Mouse (Mus musculus): ENCODE results near the gene Gba2.
"Not testable (repeated sequence)": the region's sequence is repeated elsewhere in the genome, so short reads cannot be mapped to it uniquely, and the experiment has no call there.

Gene Gba2

GRCm38 (mm10) chr4:43558028-43558630, 20.5 kb downstream of the Gba2 start:
- peak; percentile 22 for DNase-seq (ENCODE audit: extremely low spot score, low read depth, low spot score)

GRCm38 (mm10) chr4:43555926-43556325, 22.7 kb downstream of the Gba2 start:
- no peak for DNase-seq (ENCODE audit: extremely low spot score, low read depth, low spot score)

GRCm38 (mm10) chr4:43553891-43554290, 24.8 kb downstream of the Gba2 start:
- no peak for DNase-seq (ENCODE audit: extremely low spot score, low read depth, low spot score)

GRCm38 (mm10) chr4:43552437-43552836, 26.2 kb downstream of the Gba2 start:
- DNase-seq (ENCODE audit: extremely low spot score, low read depth, low spot score): no peak

- DNase-seq (ENCODE audit: extremely low spot score, low read depth, low spot score): not testable (repeated sequence)
These were observed 26.8 kb downstream of the Gba2 start for GRCm38 (mm10) chr4:43551854-43552253.

GRCm38 (mm10) chr4:43549055-43549454, 29.6 kb downstream of the Gba2 start:
- DNase-seq (ENCODE audit: extremely low spot score, low read depth, low spot score): no peak

GRCm38 (mm10) chr4:43547160-43547559, 31.5 kb downstream of the Gba2 start:
- DNase-seq (ENCODE audit: extremely low spot score, low read depth, low spot score): no peak

- no peak for DNase-seq (ENCODE audit: extremely low spot score, low read depth, low spot score)
These were observed 32.2 kb downstream of the Gba2 start for GRCm38 (mm10) chr4:43546375-43547047.

- no peak for DNase-seq (ENCODE audit: extremely low spot score, low read depth, low spot score)
These were observed 36.6 kb downstream of the Gba2 start for GRCm38 (mm10) chr4:43542044-43542443.

GRCm38 (mm10) chr4:43536031-43536430, 42.6 kb downstream of the Gba2 start:
- no peak for DNase-seq (ENCODE audit: extremely low spot score, low read depth, low spot score)

GRCm38 (mm10) chr4:43535628-43536027, 43.0 kb downstream of the Gba2 start:
- no peak for DNase-seq (ENCODE audit: extremely low spot score, low read depth, low spot score)

GRCm38 (mm10) chr4:43533270-43533669, 45.4 kb downstream of the Gba2 start:
- DNase-seq (ENCODE audit: extremely low spot score, low read depth, low spot score): no peak

- DNase-seq (ENCODE audit: extremely low spot score, low read depth, low spot score): peak; percentile 58
These were observed 48.1 kb downstream of the Gba2 start for GRCm38 (mm10) chr4:43530581-43530980.

- DNase-seq (ENCODE audit: extremely low spot score, low read depth, low spot score): no peak
These were observed 48.6 kb downstream of the Gba2 start for GRCm38 (mm10) chr4:43530081-43530501.

GRCm38 (mm10) chr4:43528487-43528886, 50.2 kb downstream of the Gba2 start:
- no peak for DNase-seq (ENCODE audit: extremely low spot score, low read depth, low spot score)

- no peak for DNase-seq (ENCODE audit: extremely low spot score, low read depth, low spot score)
These were observed 50.8 kb downstream of the Gba2 start for GRCm38 (mm10) chr4:43527880-43528279.

- peak; percentile 92 for DNase-seq (ENCODE audit: extremely low spot score, low read depth, low spot score)
These were observed 58.7 kb downstream of the Gba2 start for GRCm38 (mm10) chr4:43519956-43520355.

- DNase-seq (ENCODE audit: extremely low spot score, low read depth, low spot score): no peak
These were observed 59.1 kb downstream of the Gba2 start for GRCm38 (mm10) chr4:43519551-43519950.
